Mouse (Mus musculus) cerebellum, adult 2 months (tissue): ENCODE measurements at regions not wholly inside any gene's neighbourhood (a gene's known extent, or its start where the extent isn't known, plus 50 kb on each side); places are given as distances from the start of the nearest gene placed in this dataset.

Experiments
- CTCF ChIP-seq: fragments of 200-500 bp; IDR thresholded peaks from 2 replicates; pipeline ENCODE4 v1.5.1; 2011; ENCODE audit warnings: low read depth, mild to moderate bottlenecking, control low read depth, low read length, moderate library complexity, borderline replicate concordance; ENCODE audit not compliant: insufficient read depth
- POLR2A ChIP-seq: fragments of 200-500 bp; IDR thresholded peaks from 2 replicates; pipeline ENCODE4 v1.6.1; 2011; ENCODE audit warnings: low read length, control low read depth, borderline replicate concordance; ENCODE audit not compliant: insufficient read depth

- no peak for TF ChIP-seq CTCF
- no peak for TF ChIP-seq POLR2A
Observed at GRCm38 (mm10) chr11:111377165-111377564, 311.2 kb downstream of the Kcnj2 start.
